Mouse (Mus musculus) gastrocnemius, adult 18-20 months (tissue): Measurements from ENCODE around the gene Lrrc14b. TPM values are rescaled to one million over a fixed set of nuclear protein-coding genes. Genes with fewer than 3 reads are reported as not detected.
A peak's percentile ranks its signal among the peaks of the same experiment; 100 is the strongest.

ENCODE experiments used
- DNase-seq: peaks from one replicate; pipeline ENCODE4 v3.0.0; 2021; ENCODE audit warnings: low spot score
- long read RNA-seq, 2 experiments: library from polyadenylated mRNA; stranded (forward); transcript quantifications; one replicate each; pipeline ENCODE4 v2.0.0; 2021
- total RNA-seq, 2 experiments: library from RNA; stranded (reverse); gene quantifications; 2 replicates each; pipeline ENCODE4 v1.2.3; 2021

Lrrc14b gene
- 100 to 1,000 TPM in 1 of 2 experiments, 10 to 100 TPM in 1; 91.7 to 101 TPM for total RNA-seq
- long read RNA-seq, experiment 1, transcript Lrrc14b-201 (2 exons, 2,755 nt), result major isoform, 138 of 184 reads
- long read RNA-seq, experiment 1, partial matches to known transcripts, result 0 of 184 reads
- long read RNA-seq, experiment 1, other reads (novel, unspliced or antisense), result 46 of 184 reads
- long read RNA-seq, experiment 2, transcript Lrrc14b-201 (2 exons, 2,755 nt), result major isoform, 97 of 130 reads
- long read RNA-seq, experiment 2, partial matches to known transcripts, result 0 of 130 reads
- long read RNA-seq, experiment 2, other reads (novel, unspliced or antisense), result 33 of 130 reads

- DNase-seq, result peak; percentile 89
These were observed at the start of gene Lrrc14b for GRCm38 (mm10) chr13:74363859-74364235. Gene Lrrc14b (minus strand): TSS chr13:74364005.

- no peak for DNase-seq
These were observed 35.6 kb upstream of the Lrrc14b start, which contains the start of gene Ftl1-ps1 for GRCm38 (mm10) chr13:74399298-74399839. Gene Ftl1-ps1 (plus strand): TSS chr13:74399694.

GRCm38 (mm10) chr13:74391156-74391555, 27.4 kb upstream of the Lrrc14b start:
- no peak for DNase-seq

- peak; percentile 78 for DNase-seq
These were observed 26.7 kb upstream of the Lrrc14b start, which contains the start of gene Zfp72 for GRCm38 (mm10) chr13:74390371-74390990. Gene Zfp72 (minus strand): TSS chr13:74390836.

GRCm38 (mm10) chr13:74389730-74390129, 25.9 kb upstream of the Lrrc14b start:
- no peak for DNase-seq

GRCm38 (mm10) chr13:74382289-74382688, 18.5 kb upstream of the Lrrc14b start:
- DNase-seq, result no peak

- no peak for DNase-seq
These were observed 17.9 kb upstream of the Lrrc14b start for GRCm38 (mm10) chr13:74381533-74382276.

- DNase-seq, result peak; percentile 42
These were observed 488 bp downstream of the Lrrc14b start for GRCm38 (mm10) chr13:74363176-74363858.

- no peak for DNase-seq
These were observed 1.6 kb downstream of the Lrrc14b start for GRCm38 (mm10) chr13:74362218-74362617.

- no peak for DNase-seq
These were observed 7.3 kb downstream of the Lrrc14b start for GRCm38 (mm10) chr13:74356491-74356890.

GRCm38 (mm10) chr13:74350435-74350906, 13.3 kb downstream of the Lrrc14b start:
- DNase-seq, result no peak

- peak; percentile 96 for DNase-seq
These were observed 14.0 kb downstream of the Lrrc14b start, which contains the start of the genes Sdha and Ccdc127 for GRCm38 (mm10) chr13:74349566-74350434. Gene Sdha (minus strand): TSS chr13:74350280. Gene Ccdc127 (plus strand): TSS chr13:74350309.

GRCm38 (mm10) chr13:74341036-74341435, 22.8 kb downstream of the Lrrc14b start:
- peak; percentile 35 for DNase-seq

- no peak for DNase-seq
These were observed 34.5 kb downstream of the Lrrc14b start for GRCm38 (mm10) chr13:74329321-74329720.

- peak; percentile 95 for DNase-seq
These were observed 46.5 kb downstream of the Lrrc14b start, which contains the start of gene Pdcd6 for GRCm38 (mm10) chr13:74317170-74317849. Gene Pdcd6 (minus strand): TSS chr13:74317580.

- DNase-seq, result peak; percentile 4
These were observed 47.0 kb downstream of the Lrrc14b start for GRCm38 (mm10) chr13:74316789-74317169.

GRCm38 (mm10) chr13:74316386-74316785, 47.4 kb downstream of the Lrrc14b start:
- no peak for DNase-seq

GRCm38 (mm10) chr13:74314616-74315015, 49.2 kb downstream of the Lrrc14b start:
- no peak for DNase-seq
